14 mouse cellular contexts compared by ENCODE assay signal in genomic region chr6:92909361-92909760, GRCm38 (mm10). TPM values are rescaled to one million over a fixed set of nuclear protein-coding genes. Genes with fewer than 3 reads are reported as not detected.
DNase-seq lines count a peak whose midpoint lies in the region; ATAC-seq lines count a peak whose summit lies in the region.
"Had no signal": no experiment of that assay in that cellular context is flagged by ENCODE, and none has a peak within 500 bp of the region (broad histone marks: within the 10 kb centered on the region; RNA-seq: fewer than 3 reads in every experiment).

No protein-coding gene starts in this region.

- DNase-seq in kidney, adult 9 months = peak; percentile 20
- DNase-seq in kidney, adult 18-20 months = no peak
- no peak for DNase-seq in heart, embryonic 10.5 days (ENCODE audit: low spot score)
- peak; percentile 33 for DNase-seq in heart, postnatal 4 days
- peak; percentile 34 for DNase-seq in lung, postnatal 14 days
- no peak for DNase-seq in thymus, adult 18-20 months
- no peak for DNase-seq in testis, postnatal 14 days (ENCODE audit: low spot score)
- DNase-seq: adrenal gland, postnatal 14 days; cerebellum, postnatal 14 days had no signal

- ATAC-seq in activated CD4-positive, CD25-positive, alpha-beta regulatory T cell, adult 4 months = no peak
- ATAC-seq: forebrain, embryonic 15.5 days; hindbrain, postnatal 0 days had no signal

- H3K27ac ChIP-seq in heart, embryonic 10.5 days = peak overlapping the region; percentile 59; the same call in 1 of the 2 replicates
- H3K27ac ChIP-seq: forebrain, embryonic 15.5 days; hindbrain, postnatal 0 days; liver, embryonic 15.5 days had no signal

- peaks cover 33% of the 10 kb centered on the region for H3K4me1 ChIP-seq in heart, embryonic 10.5 days
- H3K4me1 ChIP-seq: forebrain, embryonic 15.5 days; liver, embryonic 15.5 days had no signal

- peaks cover 40% of the 10 kb centered on the region; the same call in 1 of the 2 replicates for H3K36me3 ChIP-seq in heart, embryonic 10.5 days
- H3K36me3 ChIP-seq: forebrain, embryonic 15.5 days; liver, embryonic 15.5 days had no signal

- H3K9me3 ChIP-seq in heart, embryonic 10.5 days = no peaks in the 10 kb centered on the region
- H3K9me3 ChIP-seq: forebrain, embryonic 15.5 days; liver, embryonic 15.5 days had no signal

- peak overlapping the region; percentile 33; the same call in 1 of the 2 replicates for H3K4me3 ChIP-seq in heart, embryonic 10.5 days
- H3K4me3 ChIP-seq: forebrain, embryonic 15.5 days; liver, embryonic 15.5 days had no signal

- WGBS in heart, embryonic 10.5 days = 38% methylated on average over 8 of the region's 8 CpGs

- H3K27me3 ChIP-seq in heart, embryonic 10.5 days (ENCODE audit: insufficient read depth, poor library complexity, severe bottlenecking) = no peaks in the 10 kb centered on the region
- H3K27me3 ChIP-seq: forebrain, embryonic 15.5 days; liver, embryonic 15.5 days had no signal

RNA-seq across cellular contexts. Expression of gene Adamts9, which starts 33.9 kb away (rescaled TPM):
- polyA plus RNA-seq in heart, embryonic 10.5 days (2016; fragmentation: Nextera tagmentation; extraction: Ambion mirVana) = 6.1 and 9.7 TPM in 2 replicates
- total RNA-seq in heart, postnatal 4 days (2021) = 10 to 100 TPM; 48.8 to 49.6 TPM
- under 1 TPM in 1 of 2 experiments, not detected in 1; 0.24 TPM for polyA plus RNA-seq in activated CD4-positive, CD25-positive, alpha-beta regulatory T cell, adult 4 months (2017; shearing (Covaris generic))

RNA-seq across cellular contexts. Expression of gene Gm15737, which starts 40.2 kb away (rescaled TPM):
- 0.10 and 0.17 TPM in 2 replicates for polyA plus RNA-seq in heart, embryonic 10.5 days (2016; fragmentation: Nextera tagmentation; extraction: Ambion mirVana)
- total RNA-seq in heart, postnatal 4 days (2021) = under 1 TPM; 0.09 to 0.14 TPM
- not detected for polyA plus RNA-seq in activated CD4-positive, CD25-positive, alpha-beta regulatory T cell, adult 4 months (2017; shearing (Covaris generic))
- total RNA-seq: adrenal gland, postnatal 14 days; hindbrain, postnatal 0 days; layer of hippocampus, adult 18-20 months had no signal
- polyA plus RNA-seq: forebrain, embryonic 15.5 days; hindbrain, postnatal 0 days; liver, embryonic 15.5 days had no signal

Comparison
In these comparisons a context has a peak if more than half of its experiments do, and no peak if none do; other contexts are left out.
1. DNase-seq: peak in kidney, adult 9 months (single experiment), heart, postnatal 4 days (single experiment) and lung, postnatal 14 days (single experiment); none in kidney, adult 18-20 months (single experiment), heart, embryonic 10.5 days (single experiment), thymus, adult 18-20 months (0 of 2) and testis, postnatal 14 days (single experiment).